Mouse (Mus musculus) gastrocnemius, postnatal 4 days (tissue): ENCODE data around the gene Art4. TPM values are rescaled to one million over a fixed set of nuclear protein-coding genes. Genes with fewer than 3 reads are reported as not detected.

Experiments used
- DNase-seq, 2 experiments: peaks; one replicate each; pipeline ENCODE4 v3.0.0; 2021 to 2022; ENCODE audit warnings: low spot score in 2 of 2, mixed read lengths in 2 of 2
- total RNA-seq, 2 experiments: library from RNA; stranded (reverse); gene quantifications; 2 replicates each; pipeline ENCODE4 v1.2.3; 2021

Gene Art4
- total RNA-seq, 2 experiments from 2014 or later = 0.41 to 1.0 TPM

GRCm38 (mm10) chr6:136827881-136828561, 29.5 kb downstream of the Art4 start, which contains the start of gene Wbp11:
Gene Wbp11 (minus strand): TSS chr6:136828233.
- DNase-seq = peak; percentile 84 to 95

GRCm38 (mm10) chr6:136827516-136827880, 30.0 kb downstream of the Art4 start, which contains the start of gene BC049715:
Gene BC049715 (plus strand): TSS chr6:136827626.
- DNase-seq = no peak

- DNase-seq = no peak
Measured at GRCm38 (mm10) chr6:136827116-136827515, 30.4 kb downstream of the Art4 start.

- no peak for DNase-seq
Measured at GRCm38 (mm10) chr6:136824987-136825386, 32.5 kb downstream of the Art4 start.

GRCm38 (mm10) chr6:136821086-136821485, 36.4 kb downstream of the Art4 start:
- no peak for DNase-seq

DNA sequence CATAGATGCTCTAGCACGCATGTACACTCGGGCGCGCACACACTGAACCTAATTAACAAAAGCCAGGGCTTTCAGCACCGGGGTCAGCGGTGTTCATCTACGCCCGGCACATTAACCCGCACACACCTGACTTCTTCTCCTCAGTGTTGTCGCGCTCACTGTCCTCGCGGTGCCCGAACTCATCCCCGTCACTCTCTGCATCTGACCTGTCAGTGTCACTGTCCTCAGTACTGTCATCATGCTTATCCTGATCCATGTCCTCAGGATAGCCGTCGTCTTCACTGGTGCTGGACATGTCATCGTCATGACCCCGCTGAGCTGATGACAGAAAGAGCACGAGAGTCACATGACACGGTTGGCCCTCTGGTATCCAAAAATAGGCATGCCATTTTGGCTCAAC, 37.2 kb downstream of the Art4 start:
- no peak for DNase-seq

DNA sequence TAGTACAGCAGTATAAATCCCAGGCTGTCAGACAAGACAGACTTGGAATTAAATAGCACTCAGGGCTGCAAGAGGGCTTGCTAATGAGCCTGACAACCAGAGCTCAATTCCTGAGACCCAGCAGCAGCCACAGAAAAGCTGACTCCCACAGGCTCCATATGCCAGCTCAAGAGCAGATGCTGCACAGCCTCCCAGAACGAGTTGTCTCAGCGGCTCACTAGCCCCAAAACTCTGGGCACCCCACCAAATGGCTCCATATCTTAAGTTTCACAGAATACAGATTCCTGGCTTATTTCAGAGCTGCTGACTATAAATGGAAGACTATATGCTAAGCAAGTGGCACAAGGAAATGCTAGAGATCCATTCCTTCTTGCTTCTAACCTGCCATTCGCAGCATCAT, 40.0 kb downstream of the Art4 start:
- no peak for DNase-seq

DNA sequence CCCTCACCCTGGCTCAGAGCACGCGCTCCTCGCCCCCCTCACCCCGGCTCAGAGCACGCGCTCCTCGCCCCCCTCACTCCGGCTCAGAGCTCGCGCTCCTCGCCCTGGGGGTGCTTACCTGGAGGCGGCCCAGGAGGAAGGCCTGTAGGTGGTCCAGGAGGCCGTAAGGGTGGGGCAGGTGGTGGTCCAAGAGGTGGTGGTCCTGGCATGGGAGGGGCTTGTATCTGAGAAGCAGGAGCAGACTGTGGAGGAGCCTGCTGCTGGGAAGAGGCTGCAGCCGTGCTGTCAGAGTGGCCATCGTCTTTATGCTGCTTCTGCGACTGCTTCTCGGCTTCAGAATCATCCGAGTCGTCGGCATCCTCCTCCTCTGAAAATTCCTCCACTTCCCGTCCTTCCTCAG, 40.7 kb downstream of the Art4 start:
- no peak for DNase-seq

GRCm38 (mm10) chr6:136815381-136815780, 42.2 kb downstream of the Art4 start:
- DNase-seq = no peak

- DNase-seq = no peak
Measured at GRCm38 (mm10) chr6:136813117-136813516, 44.4 kb downstream of the Art4 start.

DNA sequence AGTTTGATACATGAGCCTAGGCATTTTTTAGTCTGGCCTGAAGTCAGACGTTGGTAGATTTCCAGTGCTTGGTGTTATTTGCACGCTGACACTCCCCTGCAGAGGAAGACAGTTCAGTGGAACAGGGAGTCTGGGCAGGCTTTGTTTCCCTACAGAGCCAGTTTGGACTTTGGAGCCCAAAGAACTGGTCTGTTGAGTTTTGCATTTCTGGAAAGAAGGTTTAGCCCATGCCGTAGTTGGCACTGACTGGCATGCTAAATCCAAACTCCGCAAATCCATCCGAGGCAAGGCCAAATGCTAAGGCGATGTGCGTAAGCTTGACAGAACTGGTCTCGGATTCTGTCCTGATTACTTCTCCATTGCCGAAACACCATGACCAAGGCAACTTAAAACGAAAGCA, 46.3 kb downstream of the Art4 start:
- DNase-seq = no peak

- no peak for DNase-seq
Measured at GRCm38 (mm10) chr6:136809673-136810072, 47.9 kb downstream of the Art4 start.

- no peak for DNase-seq
Measured at GRCm38 (mm10) chr6:136809077-136809476, 48.5 kb downstream of the Art4 start.

DNA sequence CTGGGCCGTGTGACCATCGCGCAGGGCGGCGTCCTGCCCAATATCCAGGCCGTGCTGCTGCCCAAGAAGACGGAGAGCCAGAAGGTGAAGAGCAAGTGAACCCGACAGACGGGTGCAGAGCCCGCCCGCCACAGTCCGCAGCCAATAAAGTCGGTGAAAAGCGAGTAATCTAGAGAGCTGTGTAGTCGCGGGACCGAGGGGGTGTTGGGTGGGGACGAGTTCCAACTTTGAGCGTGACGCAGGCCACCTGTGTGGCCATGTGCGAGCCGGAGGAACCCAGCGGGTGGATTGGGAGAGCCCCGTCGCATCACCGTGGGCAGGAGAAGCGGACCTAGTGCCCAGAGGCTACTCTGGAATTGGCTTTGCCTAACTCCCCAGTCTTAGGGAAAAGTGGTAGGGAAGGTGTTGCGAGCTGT, 48.9 kb downstream of the Art4 start:
- peak in 1 of 2 experiments; percentile 37 for DNase-seq

- peak; percentile 98 for DNase-seq
Measured at GRCm38 (mm10) chr6:136808014-136808417, 49.5 kb downstream of the Art4 start, which contains the start of gene H2afj. Gene H2afj (plus strand): TSS chr6:136808244.

DNA sequence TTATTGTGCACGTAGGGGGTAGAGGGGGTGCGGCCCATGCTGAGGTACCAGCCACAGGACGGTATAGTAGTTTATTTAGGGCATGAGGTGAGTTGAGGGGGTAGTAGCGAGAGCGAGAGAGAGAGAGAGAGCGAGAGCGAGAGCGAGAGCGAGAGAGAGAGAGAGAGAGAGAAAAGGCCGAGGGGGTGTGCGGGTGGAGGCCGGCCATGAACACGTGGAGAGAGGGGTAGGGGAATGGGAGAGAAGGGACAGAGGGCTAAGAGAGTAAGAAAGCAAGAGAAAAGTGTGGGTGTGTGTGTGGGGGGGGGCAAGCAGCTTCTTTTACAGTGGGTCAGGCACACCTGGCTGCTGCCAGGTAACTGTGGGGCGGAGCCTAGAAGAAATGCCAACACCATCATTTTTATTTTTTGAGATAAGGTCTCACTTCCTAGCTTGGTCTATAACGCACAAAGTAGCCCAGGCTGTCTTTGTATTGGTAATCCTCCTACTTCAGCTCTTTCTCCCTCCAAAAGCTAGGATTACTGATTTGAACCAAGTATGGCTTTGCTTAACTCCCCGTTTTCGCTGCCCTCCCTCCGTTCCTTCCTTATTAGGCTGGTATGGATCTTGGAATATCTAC, 50.0 kb downstream of the Art4 start:
- no peak for DNase-seq

DNA sequence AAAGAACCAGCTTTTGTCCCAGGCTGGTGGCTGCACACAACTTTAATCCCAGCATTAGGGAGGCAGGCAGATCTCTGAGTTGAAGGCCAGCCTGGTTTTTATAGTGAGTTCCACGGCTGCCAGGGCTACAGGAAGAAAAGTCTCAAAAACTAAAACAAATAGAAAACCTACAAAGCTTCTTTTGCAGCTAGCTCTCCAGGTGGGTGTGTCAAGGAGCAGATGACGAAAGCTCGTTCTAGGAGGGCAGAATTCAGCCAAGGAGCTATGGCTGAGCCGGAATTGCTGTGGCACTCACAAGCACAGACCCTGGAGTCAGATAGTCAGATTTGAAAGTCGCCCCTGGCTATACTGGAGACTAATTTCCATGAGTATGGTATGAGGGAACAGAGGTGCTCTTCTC, 50.7 kb downstream of the Art4 start:
- DNase-seq = no peak

GRCm38 (mm10) chr6:136805409-136805775, 52.1 kb downstream of the Art4 start:
- no peak for DNase-seq

- DNase-seq = no peak
Measured at GRCm38 (mm10) chr6:136804705-136805408, 52.7 kb downstream of the Art4 start.

- peak; percentile 90 to 95 for DNase-seq
Measured at GRCm38 (mm10) chr6:136803739-136804633, 53.5 kb downstream of the Art4 start, which contains the start of gene Hist4h4. Gene Hist4h4 (minus strand): TSS chr6:136804415.

DNA sequence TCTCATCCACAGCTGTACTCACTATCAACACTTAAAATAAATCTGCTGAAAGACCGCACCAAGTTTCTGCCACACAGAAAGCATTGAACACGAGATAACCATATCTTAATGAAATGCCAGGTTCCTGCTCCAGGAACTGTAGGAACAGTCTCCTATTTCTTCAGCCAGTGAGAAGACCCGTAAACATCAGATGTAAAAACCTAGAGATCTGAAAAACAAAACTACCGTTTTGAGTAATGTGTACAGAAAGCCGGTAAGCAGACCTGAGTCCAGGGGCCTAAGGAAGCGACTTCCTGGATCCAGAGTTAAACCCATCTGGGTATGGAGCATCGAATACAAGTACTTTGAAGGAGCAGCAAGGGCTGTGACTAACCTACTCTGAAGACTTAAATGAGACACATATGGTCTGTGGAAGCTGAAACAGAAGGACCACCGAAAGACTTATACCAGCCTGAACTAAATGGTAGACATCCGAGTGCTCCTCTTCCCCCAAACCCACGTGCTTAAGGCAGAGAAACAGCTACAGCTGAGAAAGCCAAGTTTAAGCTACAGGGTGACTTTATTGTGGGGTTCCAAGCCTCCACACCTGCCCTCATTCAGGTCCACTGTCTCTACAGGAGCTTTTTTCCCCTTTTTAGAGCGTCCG, 54.3 kb downstream of the Art4 start:
- DNase-seq = no peak
